Mouse (Mus musculus): ENCODE data around the gene Kcnma1.

DNA sequence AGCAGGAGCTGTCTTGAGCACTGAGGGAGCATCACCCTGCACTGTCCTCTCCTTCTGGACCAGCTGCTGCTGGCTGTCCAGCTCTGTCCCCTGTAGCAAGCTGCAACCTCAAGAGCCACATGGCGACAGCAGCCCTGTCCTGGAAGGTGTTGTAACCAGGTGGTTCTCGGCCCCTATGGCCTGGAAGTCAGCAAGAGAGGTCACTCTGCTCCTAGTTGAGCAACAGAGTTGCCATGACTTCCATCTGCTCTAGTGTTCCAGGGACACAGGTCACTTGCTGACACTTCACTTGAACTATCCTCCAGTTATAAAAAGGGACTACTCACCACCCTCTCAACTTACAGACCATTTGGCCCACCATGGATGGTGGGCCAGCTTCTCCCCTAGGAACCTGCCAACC is 139.7 kb downstream of the Kcnma1 start:
- TF ChIP-seq CTCF (IDR thresholded peaks at IDR 0.05; ENCODE audit: low read depth, low read length) (no peak), POLR2A (IDR thresholded peaks at IDR 0.05; ENCODE audit: extremely low read depth, insufficient read depth, low read length) (no peak)

Measured in liver, adult 2 months (tissue).